Mouse (Mus musculus) erythroid progenitor cell, adult 5-6 weeks (primary cell): ENCODE measurements around the gene Ano9. TPM values are rescaled to one million over a fixed set of nuclear protein-coding genes. Genes with fewer than 3 reads are reported as not detected.
A peak's percentile ranks its signal among the peaks of the same experiment; 100 is the strongest.

Experiments
- ATAC-seq: replicated peaks from 2 replicates; pipeline ENCODE4 v1.8.0; 2016; ENCODE audit warnings: moderate number of reproducible peaks, mild to moderate bottlenecking, moderate TSS enrichment, inconsistent platforms; ENCODE audit not compliant: poor library complexity, low FRiP score, severe bottlenecking
- total RNA-seq, 2 experiments: library from RNA; stranded (forward) in 1 of 2; stranded (reverse) in 1 of 2; fragments of 150-400 nt in 1 of 2; fragments of 186-747, 209-891 nt in 1 of 2; gene quantifications; 2 replicates each; pipeline versions ENCODE4 v1.2.3 to v1.2.4; 2015 to 2017; ENCODE audit warnings: low replicate concordance in 2 of 2

Ano9 gene
- total RNA-seq (2015; ENCODE audit: low replicate concordance) (not detected in 2 replicates), total RNA-seq (2017; ENCODE audit: low replicate concordance) (not detected in 2 replicates)

DNA sequence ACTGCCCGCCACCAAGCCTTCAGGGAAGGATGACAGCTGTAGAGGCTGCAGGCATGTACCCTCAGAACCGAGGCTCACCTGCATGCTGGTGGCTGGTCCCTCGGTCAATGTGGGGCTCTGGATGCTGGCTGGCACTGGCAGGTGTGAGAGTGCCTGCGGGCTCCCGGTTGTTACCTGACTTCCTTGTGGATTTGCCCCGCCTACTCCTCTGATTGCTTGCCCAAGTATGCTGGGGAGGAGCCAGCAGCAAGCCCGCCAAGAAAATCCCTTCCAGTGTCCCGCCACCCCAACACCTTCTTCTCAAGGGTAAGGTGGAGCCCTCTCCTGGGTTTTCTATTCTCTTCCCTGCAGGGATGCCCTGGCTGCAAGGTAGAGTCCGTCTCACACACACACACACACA is at the start of gene Ano9:
TSS of gene Ano9 (minus strand) at position 171 of the 400 bp plus-strand sequence.
- no peak for ATAC-seq

- ATAC-seq = no peak
These were observed 47.2 kb upstream of the Ano9 start for GRCm38 (mm10) chr7:141164850-141165249.

- ATAC-seq = no peak
These were observed 46.8 kb upstream of the Ano9 start for GRCm38 (mm10) chr7:141164397-141164796.

- ATAC-seq = 0 out of 2 replicates have a peak, but pooled peaks have one; percentile 2
These were observed 37.8 kb upstream of the Ano9 start for GRCm38 (mm10) chr7:141155362-141155761.

DNA sequence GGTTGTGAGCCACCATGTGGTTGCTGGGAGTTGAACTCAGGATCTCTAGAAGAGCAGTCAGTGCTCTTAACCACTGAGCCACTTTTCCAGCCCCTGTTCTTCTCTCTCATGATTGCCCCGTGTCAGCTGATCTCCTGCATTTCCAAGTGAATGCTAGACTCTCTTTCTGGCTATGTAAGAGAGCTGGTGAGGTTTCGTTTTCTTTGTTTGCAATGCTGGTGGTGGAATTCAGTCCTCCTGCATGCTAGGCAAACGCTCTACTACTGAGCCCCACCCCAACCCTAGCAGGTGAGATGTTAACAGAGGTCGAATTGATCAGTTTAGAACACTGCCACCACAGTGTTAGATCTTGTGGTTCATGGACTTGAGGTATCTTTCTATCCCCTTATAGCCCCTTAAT is 31.0 kb upstream of the Ano9 start:
- ATAC-seq = no peak

- no peak for ATAC-seq
These were observed 29.4 kb upstream of the Ano9 start for GRCm38 (mm10) chr7:141147044-141147443.

DNA sequence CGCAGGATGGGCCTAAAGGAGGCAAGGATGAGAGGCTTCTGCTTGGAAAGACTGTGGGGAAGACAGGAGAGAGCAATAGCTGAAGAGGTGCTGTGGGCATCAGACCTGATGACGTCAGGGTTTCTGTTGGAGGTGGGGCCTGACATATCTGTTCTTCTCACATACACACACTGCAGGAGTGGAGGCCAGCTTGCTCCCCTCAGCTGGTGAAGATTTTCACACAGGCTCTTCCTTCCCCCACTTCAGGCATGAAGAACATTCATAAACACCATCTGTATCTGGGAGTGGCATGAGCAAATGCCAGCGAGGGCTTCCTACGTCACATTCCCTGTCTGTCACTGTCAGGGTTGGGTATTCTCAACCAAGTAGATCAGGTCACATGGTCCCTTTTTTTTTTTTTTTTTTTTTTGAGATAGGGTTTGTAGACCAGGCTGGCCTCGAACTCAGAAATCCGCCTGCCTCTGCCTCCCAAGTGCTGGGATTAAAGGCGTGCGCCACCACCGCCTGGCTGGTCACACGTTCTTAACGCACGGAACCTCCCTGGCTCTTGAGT is 28.5 kb upstream of the Ano9 start:
- peak; percentile 79 for ATAC-seq

GRCm38 (mm10) chr7:141145403-141145802 is 27.8 kb upstream of the Ano9 start:
- ATAC-seq = no peak

DNA sequence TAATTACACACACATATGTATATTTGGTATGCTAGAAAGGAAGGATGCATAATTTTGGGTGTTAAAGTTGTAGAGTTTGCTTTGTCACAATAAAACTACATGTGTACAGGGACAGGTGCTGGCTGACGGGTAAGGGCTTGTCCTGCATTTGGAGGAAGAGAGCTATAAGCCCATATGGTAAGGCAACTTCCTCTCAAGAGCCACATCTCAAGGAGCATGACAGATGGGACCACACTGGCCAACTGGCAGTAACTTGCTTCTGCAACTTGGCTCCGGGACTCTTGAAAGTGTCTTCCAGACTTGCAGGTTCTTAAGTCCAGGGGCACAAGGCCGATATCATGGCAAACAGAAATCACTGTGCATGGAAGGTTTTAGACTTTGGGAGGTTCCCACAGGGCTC is 27.0 kb upstream of the Ano9 start:
- no peak for ATAC-seq

DNA sequence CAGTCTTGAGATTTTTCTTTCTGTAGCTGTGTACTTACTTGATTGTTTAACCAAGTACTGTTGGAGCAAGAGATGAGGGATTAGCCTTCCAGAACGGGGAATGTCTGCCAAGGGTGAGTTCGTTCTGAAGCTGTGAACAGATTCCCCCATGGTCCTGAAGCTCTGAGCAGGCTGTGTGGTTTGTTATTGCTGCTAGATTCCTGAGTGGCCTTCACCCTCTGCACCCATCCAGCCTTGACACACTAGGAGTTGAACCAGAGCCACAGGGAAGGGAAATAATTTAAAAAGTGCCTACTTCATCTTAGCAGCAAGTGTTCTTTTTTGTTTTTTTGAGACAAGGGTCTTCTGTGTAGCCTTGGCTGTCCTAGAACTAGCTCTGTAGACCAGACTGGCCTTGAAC is 26.3 kb upstream of the Ano9 start:
- no peak for ATAC-seq

GRCm38 (mm10) chr7:141143112-141143511 is 25.5 kb upstream of the Ano9 start:
- peak; percentile 60 for ATAC-seq

DNA sequence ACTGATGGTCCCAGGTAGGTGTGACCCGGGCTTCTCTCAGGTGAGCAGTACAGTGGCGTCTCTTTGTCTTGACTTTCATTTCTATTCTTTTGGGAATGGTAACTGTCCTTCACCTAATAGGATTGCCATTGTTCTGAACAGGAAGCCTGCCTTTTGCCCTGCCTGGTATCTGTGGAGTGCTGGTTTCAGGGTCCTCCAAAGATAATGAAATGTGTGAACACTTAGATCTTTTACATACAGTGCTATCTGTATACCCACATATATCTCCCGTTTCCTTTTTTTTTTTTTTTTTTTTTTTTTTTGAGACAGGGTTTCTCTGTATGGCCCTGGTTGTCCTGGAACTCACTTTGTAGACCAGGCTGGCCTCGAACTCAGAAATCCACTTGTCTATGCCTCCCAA is 23.7 kb upstream of the Ano9 start:
- no peak for ATAC-seq

- ATAC-seq = peak; percentile 85
These were observed 14.5 kb upstream of the Ano9 start for GRCm38 (mm10) chr7:141131904-141132755.

GRCm38 (mm10) chr7:141131024-141131820 is 13.6 kb upstream of the Ano9 start:
- ATAC-seq = peak; percentile 77

- peak; percentile 35 for ATAC-seq
These were observed 5.9 kb upstream of the Ano9 start for GRCm38 (mm10) chr7:141123517-141123856.

GRCm38 (mm10) chr7:141122689-141123516 is 5.3 kb upstream of the Ano9 start:
- ATAC-seq = peak; percentile 92

- ATAC-seq = no peak
These were observed 4.6 kb upstream of the Ano9 start, which contains the start of gene Ptdss2 for GRCm38 (mm10) chr7:141122245-141122644. Gene Ptdss2, plus strand, starts transcription at chr7:141122382.

DNA sequence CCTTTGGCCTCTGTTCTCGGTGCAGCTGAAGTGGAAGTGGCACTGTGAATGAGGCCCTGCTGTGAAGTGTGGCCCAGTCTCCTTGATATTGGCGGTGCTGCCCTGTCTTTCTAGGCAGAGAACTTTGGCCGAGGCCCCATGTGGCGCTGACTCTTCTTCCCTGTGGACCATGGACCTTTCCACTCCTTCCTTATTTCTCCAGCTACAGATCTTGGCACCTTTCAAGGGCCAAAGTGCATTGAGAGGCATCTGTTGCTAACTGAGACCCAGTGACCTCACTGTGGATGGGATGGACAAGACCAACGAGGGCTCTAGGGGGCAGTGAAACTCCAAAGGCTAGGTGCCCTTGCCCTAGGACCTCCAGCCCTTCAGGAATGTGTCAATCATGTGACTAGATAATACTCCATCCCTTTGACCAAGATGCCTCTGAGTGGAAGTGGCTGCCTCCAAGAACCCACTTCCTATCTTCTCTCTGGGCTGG is 3.5 kb upstream of the Ano9 start:
- no peak for ATAC-seq

DNA sequence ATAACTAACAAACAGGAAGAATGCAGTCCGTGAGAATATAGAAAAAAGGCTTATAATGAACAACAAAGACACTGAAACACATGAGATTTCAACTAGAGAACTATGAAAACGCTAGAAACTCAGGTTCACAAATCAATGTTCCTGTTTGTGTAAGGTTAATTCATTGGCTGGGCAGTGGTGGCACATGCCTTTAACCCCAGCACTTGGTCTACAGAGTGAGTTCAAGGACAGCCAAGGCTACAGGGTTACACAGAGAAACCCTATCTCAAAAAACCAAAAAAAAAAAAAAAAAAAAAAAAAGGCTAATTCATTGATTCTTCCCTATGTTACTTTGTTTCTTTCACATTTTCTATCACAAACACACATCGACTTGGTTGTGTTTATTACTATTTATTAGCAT is 3.0 kb upstream of the Ano9 start:
- no peak for ATAC-seq

- no peak for ATAC-seq
These were observed 1.9 kb upstream of the Ano9 start for GRCm38 (mm10) chr7:141119487-141119886.
